Mouse (Mus musculus) C2C12 (cell line): ENCODE data around the gene Cela3a.

Experiments used
- CTCF ChIP-seq: IDR thresholded peaks from one replicate; pipeline ENCODE4 v1.5.1; 2011; ENCODE audit not compliant: control insufficient read depth, insufficient read depth, insufficient read length
- MYOG ChIP-seq: IDR thresholded peaks from one replicate; pipeline ENCODE4 v1.6.1; 2011; ENCODE audit not compliant: control insufficient read depth, insufficient read length; ENCODE audit errors: extremely low read depth

DNA sequence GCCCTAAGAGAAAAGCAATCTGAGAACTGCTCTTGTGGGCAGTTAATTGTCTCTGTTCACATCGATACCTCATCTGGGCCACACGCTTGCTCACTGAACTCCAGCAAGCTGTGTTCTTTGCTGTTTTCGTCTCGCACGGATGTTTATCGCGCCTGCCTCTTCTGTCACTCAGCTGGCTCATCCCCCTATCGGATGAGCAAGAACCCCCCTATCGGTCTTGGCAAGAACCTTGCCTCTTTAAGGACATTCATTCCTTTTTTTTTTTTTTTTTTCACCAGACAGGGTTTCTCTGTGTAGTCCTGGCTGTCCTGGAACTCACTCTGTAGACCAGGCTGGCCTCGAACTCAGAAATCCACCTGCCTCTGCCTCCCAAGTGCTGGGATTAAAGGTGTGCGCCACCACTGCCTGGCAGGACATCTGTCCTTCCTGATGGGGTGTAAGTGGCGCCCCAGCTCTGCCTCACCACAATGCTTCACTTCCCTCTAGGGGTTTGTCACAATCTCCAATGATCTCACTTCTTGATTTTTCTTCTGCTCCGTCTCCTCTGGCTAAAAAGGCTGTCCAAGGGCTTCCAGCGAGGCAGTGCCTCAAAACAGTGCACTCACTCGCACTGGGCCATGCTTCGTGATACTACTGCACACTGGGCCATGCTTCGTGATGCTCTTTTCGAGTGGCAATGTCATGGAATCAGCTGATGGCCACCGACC is 44.1 kb downstream of the Cela3a start:
- TF ChIP-seq CTCF (no peak), MYOG (no peak)
